Mouse (Mus musculus) neural tube, embryonic 13.5 days (tissue): ENCODE measurements at regions not wholly inside any gene's neighbourhood (a gene's known extent, or its start where the extent isn't known, plus 50 kb on each side); places are given as distances from the start of the nearest gene placed in this dataset.
"Not testable (repeated sequence)": the region's sequence is repeated elsewhere in the genome, so short reads cannot be mapped to it uniquely, and the experiment has no call there.

Source experiments
- ATAC-seq: fragments of 200-750 bp; cut with Nextera tagmentation; 2 replicates; pipeline ENCODE4 v1.8.0; 2017; ENCODE audit warnings: low read depth, mild to moderate bottlenecking, moderate TSS enrichment, moderate library complexity
- H3K27ac ChIP-seq: fragments of 300-500 bp; sonication (generic); replicated peaks from 2 replicates; pipeline ENCODE4 v1.5.1; 2015; ENCODE audit warnings: moderate library complexity, mild to moderate bottlenecking, inconsistent platforms
- H3K27me3 ChIP-seq: fragments of 300-500 bp; sonication (generic); 2 replicates; pipeline ENCODE4 v1.6.1; 2015; ENCODE audit warnings: mild to moderate bottlenecking, inconsistent platforms
- H3K36me3 ChIP-seq: fragments of 300-500 bp; sonication (generic); 2 replicates; pipeline ENCODE4 v1.6.1; 2015; ENCODE audit warnings: mild to moderate bottlenecking, inconsistent platforms
- H3K4me1 ChIP-seq: fragments of 300-500 bp; sonication (generic); replicated peaks from 2 replicates; pipeline ENCODE4 v1.6.1; 2015; ENCODE audit warnings: inconsistent platforms
- H3K4me2 ChIP-seq: fragments of 300-500 bp; sonication (generic); 2 replicates; pipeline ENCODE4 v1.6.1; 2015; ENCODE audit warnings: inconsistent platforms, mild to moderate bottlenecking, moderate library complexity
- H3K4me3 ChIP-seq: fragments of 300-500 bp; sonication (generic); 2 replicates; pipeline ENCODE4 v1.5.1; 2015; ENCODE audit warnings: mild to moderate bottlenecking, inconsistent platforms
- H3K9ac ChIP-seq: fragments of 300-500 bp; sonication (generic); 2 replicates; pipeline ENCODE4 v1.6.1; 2015; ENCODE audit warnings: moderate library complexity, mild to moderate bottlenecking, inconsistent platforms
- H3K9me3 ChIP-seq: fragments of 300-500 bp; sonication (generic); 2 replicates; pipeline ENCODE4 v1.6.1; 2016; ENCODE audit warnings: inconsistent platforms
- WGBS: fragments of 180-500 bp; shearing (Covaris S2); methylation state at CpG from one replicate; pipeline ENCODE4 v1.1.7; 2015; 5-methylcytosine and 5-hydroxymethylcytosine counted together

DNA sequence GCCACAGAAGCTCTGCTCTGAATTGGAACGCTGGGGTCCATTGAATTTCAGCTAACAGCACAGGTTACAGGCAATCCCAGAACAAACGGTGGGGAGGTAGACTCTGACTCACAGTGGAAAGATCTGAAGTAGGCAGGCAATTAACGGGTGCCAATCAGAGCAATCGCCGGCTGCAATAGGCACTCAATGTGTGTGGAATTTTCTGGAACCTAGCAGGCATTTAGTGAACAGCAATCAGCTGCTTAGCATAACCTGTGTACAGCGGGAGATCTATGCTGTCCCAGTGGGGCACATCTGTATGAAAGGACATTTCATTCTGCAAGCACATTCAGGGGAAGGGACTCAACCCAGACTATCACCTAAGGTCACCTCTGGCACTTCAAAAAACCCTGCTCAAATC lies 213.4 kb downstream of the 1810013L24Rik start:
- Histone ChIP-seq H3K36me3 (no peaks in the 10 kb centered on the region), H3K9ac (no peak overlapping the region), H3K27me3 (no peaks in the 10 kb centered on the region), H3K4me1 (no peaks in the 10 kb centered on the region), H3K4me3 (no peak overlapping the region), H3K27ac (no peak overlapping the region), H3K9me3 (no peaks in the 10 kb centered on the region), H3K4me2 (no peak overlapping the region)
- 77% methylated on average over 6 of the region's 6 CpGs for WGBS
- ATAC-seq = no peak

DNA sequence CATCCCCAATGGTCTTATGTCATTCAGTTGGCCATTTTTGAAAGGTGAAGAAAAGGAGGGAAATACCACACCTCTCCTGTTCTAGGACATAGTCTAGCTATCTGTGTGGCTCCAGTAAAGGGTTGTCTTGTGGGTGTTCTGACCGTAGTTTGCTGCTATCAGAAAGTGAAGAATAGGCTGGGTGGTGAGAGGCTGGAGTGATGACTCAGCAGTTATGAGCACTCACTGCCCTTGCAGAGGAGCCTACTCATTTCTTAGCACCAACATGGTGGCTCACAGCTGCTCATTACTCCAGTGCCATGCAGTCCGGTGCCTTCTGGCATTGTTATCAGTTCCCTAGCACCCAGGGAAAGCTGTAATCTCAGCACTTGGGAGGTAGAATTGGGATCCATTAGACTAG lies 217.0 kb downstream of the 1810013L24Rik start:
- no peak overlapping the region for H3K4me2 ChIP-seq
- no peaks in the 10 kb centered on the region for H3K36me3 ChIP-seq
- H3K4me3 ChIP-seq = no peak overlapping the region
- no peak overlapping the region for H3K9ac ChIP-seq
- no peak for ATAC-seq
- H3K9me3 ChIP-seq = no peaks in the 10 kb centered on the region
- H3K27me3 ChIP-seq = no peaks in the 10 kb centered on the region
- H3K27ac ChIP-seq = no peak overlapping the region
- H3K4me1 ChIP-seq = no peaks in the 10 kb centered on the region
- 84% methylated on average over 2 of the region's 2 CpGs for WGBS

DNA sequence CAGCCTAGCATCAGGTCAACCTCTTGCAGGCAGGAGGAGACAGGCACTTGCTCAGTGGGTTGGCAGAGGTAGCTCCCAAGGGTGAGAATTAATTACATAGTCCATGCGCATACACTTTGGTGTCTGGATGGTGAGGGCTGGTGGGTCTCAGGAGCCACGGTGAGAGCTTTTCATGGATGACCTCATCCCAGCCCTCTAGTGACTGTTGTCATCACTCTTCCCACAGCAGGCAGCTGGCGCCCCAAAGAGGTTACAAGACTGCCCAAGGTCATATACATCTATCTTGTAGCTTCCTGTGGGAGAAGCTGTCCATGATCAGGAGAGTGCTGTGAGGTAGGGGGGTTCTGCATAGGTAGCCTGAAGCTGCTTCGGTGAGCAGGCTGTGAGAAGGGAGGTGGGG lies 224.5 kb downstream of the 1810013L24Rik start:
- Histone ChIP-seq H3K36me3 (no peaks in the 10 kb centered on the region), H3K27ac (no peak overlapping the region), H3K9ac (no peak overlapping the region), H3K4me1 (peaks cover 5% of the 10 kb centered on the region; the same call in 1 of the 2 replicates), H3K4me2 (no peak overlapping the region), H3K4me3 (no peak overlapping the region), H3K27me3 (no peaks in the 10 kb centered on the region), H3K9me3 (no peaks in the 10 kb centered on the region)
- WGBS = 43% methylated on average over 4 of the region's 4 CpGs
- peak; percentile 50; the same call in 1 of the 2 replicates for ATAC-seq

DNA sequence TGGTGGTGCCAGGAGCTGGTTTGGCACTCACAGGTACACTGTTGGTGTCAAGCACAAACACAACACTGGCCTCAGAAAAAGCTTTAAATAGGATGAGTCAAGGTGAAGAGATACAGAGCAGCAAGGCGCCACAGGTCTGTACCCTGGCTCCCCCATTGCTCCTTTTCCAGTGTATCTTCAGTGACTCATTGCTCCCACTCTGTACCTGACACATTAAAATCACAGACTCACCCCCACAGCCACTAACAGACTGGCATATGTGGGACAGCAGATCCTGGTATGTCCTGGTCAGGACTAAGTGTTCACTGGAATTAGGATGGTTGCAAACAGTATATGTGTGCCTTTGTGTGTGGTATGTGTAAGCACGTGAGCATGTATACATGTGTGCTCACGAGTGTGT lies 226.5 kb downstream of the 1810013L24Rik start:
- Histone ChIP-seq H3K36me3 (no peaks in the 10 kb centered on the region), H3K4me1 (peaks cover 5% of the 10 kb centered on the region; the same call in 1 of the 2 replicates), H3K9ac (no peak overlapping the region), H3K27me3 (no peaks in the 10 kb centered on the region), H3K9me3 (no peaks in the 10 kb centered on the region), H3K27ac (no peak overlapping the region), H3K4me2 (no peak overlapping the region), H3K4me3 (no peak overlapping the region)
- 93% methylated on average over 3 of the region's 3 CpGs for WGBS
- no peak for ATAC-seq

DNA sequence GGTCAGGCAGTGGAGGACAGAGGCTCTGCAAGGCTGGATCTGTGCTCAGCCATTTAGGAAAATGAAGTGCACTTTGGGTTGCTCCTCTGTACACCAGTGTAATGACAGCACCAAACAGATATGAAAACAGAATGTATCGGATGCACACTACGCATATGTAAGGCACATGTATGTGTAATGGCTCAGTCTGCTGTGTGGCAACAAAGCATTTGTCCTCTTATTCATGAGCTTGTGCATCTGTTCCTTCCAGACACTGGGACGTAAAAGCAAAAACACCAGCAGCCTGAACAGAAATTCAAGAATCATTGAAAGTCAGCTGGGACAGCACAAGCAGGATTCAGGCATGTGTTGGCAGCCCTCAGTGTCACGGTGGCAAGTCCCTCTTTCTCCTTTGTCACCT lies 241.6 kb downstream of the 1810013L24Rik start:
- H3K9ac ChIP-seq = no peak overlapping the region
- no peaks in the 10 kb centered on the region for H3K36me3 ChIP-seq
- 85% methylated on average over 4 of the region's 4 CpGs for WGBS
- no peaks in the 10 kb centered on the region for H3K27me3 ChIP-seq
- no peak overlapping the region for H3K4me3 ChIP-seq
- no peak for ATAC-seq
- H3K27ac ChIP-seq = no peak overlapping the region
- no peaks in the 10 kb centered on the region for H3K4me1 ChIP-seq
- H3K9me3 ChIP-seq = no peaks in the 10 kb centered on the region
- no peak overlapping the region for H3K4me2 ChIP-seq

DNA sequence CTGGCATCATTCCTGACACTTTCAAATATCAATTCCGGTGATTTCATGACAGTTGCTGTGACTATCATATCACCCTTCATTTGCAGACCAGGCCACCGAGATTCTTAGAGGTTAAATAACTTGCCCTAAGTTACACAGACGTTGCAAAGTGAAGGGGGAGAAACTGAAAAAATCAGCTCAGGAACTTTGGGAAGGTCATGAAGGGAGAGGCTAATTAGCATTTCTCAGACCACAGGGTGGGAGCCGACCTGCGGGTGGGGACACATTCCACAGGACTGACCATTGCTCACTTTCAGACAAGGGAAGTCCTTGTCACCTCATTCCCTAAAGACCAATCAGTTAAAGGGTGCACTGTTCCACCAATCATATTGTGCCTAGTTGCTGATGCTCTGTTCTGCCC lies 242.1 kb downstream of the 1810013L24Rik start:
- H3K4me1 ChIP-seq, H3K9me3 ChIP-seq, H3K4me2 ChIP-seq, H3K36me3 ChIP-seq, H3K9ac ChIP-seq, H3K27ac ChIP-seq, ATAC-seq, H3K27me3 ChIP-seq, H3K4me3 ChIP-seq: not testable (repeated sequence)
- WGBS = 92% methylated on average over 5 of the region's 5 CpGs

DNA sequence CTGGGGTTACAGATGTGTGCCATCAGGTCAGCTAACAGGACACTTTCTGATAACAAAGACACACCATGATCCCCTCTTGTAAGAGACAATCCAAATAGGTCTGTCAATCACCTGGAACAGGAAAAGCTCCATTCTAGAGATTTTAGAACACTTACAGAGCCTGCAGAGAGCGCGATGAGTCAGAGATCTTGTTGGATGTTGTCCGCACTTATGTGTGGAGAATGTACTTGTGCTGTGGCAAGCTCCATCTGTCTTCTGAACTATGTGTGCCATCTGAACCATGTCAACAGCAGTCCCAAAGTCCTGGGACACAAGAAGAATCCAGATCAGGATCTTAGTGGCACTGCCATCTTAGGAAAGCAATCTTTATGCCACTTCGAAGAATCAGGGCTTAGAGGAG lies 244.4 kb downstream of the 1810013L24Rik start:
- H3K27ac ChIP-seq = no peak overlapping the region
- H3K9me3 ChIP-seq = no peaks in the 10 kb centered on the region
- WGBS = 96% methylated on average over 4 of the region's 4 CpGs
- no peaks in the 10 kb centered on the region for H3K27me3 ChIP-seq
- H3K4me2 ChIP-seq = no peak overlapping the region
- no peak for ATAC-seq
- H3K4me3 ChIP-seq = no peak overlapping the region
- H3K36me3 ChIP-seq = no peaks in the 10 kb centered on the region
- H3K4me1 ChIP-seq = no peaks in the 10 kb centered on the region; the same call in 1 of the 2 replicates
- no peak overlapping the region for H3K9ac ChIP-seq

- H3K4me3 ChIP-seq = no peak overlapping the region
- H3K4me1 ChIP-seq = no peaks in the 10 kb centered on the region; the same call in 1 of the 2 replicates
- no peak for ATAC-seq
- no peaks in the 10 kb centered on the region for H3K9me3 ChIP-seq
- H3K9ac ChIP-seq = no peak overlapping the region
- H3K27ac ChIP-seq = no peak overlapping the region
- WGBS = 77% methylated on average over 2 of the region's 2 CpGs
- no peak overlapping the region for H3K4me2 ChIP-seq
- H3K27me3 ChIP-seq = no peaks in the 10 kb centered on the region
- H3K36me3 ChIP-seq = no peaks in the 10 kb centered on the region
Measured at GRCm38 (mm10) chr16:9077451-9077850, 247.6 kb downstream of the 1810013L24Rik start.

GRCm38 (mm10) chr16:9078405-9078942 lies 248.6 kb downstream of the 1810013L24Rik start:
- Histone ChIP-seq H3K4me2 (no peak overlapping the region), H3K27ac (no peak overlapping the region), H3K9me3 (no peaks in the 10 kb centered on the region), H3K9ac (no peak overlapping the region), H3K36me3 (no peaks in the 10 kb centered on the region), H3K4me3 (no peak overlapping the region), H3K4me1 (no peaks in the 10 kb centered on the region; the same call in 1 of the 2 replicates), H3K27me3 (no peaks in the 10 kb centered on the region)
- ATAC-seq = no peak
- 53% methylated on average over 4 of the region's 4 CpGs for WGBS

DNA sequence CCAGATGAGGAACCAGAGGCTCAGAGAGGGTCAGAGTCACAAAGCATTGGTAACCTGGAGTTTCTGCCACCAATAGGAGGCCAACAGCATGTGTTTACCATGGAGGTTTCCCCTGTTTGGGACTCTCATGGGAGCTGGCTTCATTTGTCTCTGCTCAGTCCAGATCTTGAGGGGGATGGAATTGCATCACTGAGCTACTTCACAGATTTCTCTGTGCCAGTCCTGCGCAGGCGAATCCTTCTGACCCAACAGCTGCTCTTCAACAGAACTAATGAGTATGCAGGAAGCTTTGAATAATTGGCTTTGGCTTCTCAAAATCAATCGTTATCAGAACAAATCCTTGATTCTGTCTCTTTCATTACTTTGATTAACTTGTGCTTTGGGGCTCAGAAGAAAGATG lies 253.1 kb downstream of the 1810013L24Rik start:
- Histone ChIP-seq H3K4me3 (no peak overlapping the region), H3K9ac (no peak overlapping the region), H3K27me3 (no peaks in the 10 kb centered on the region), H3K4me1 (no peaks in the 10 kb centered on the region; the same call in 1 of the 2 replicates), H3K27ac (no peak overlapping the region), H3K36me3 (no peaks in the 10 kb centered on the region), H3K9me3 (no peaks in the 10 kb centered on the region), H3K4me2 (no peak overlapping the region)
- ATAC-seq = no peak
- WGBS = 96% methylated on average over 3 of the region's 3 CpGs

DNA sequence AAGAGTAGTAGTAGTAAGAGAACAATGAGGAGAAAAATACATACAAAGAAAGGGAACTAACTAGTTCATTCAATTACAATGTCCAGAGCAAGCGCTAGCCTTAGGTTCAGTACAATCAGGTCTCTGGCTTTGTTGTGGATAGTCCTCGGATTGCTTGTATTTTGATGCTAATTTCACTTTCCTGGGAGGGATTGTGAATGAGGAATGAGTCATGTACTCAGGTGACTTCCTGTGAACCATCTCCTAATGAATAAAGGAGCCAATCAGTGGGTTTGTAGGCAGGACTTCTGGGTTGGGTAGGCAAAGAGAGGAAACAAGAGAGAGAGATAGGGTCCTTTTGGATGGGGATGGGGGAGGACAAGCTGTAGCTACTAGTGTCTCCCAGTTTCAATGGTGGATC lies 253.8 kb downstream of the 1810013L24Rik start:
- H3K4me2 ChIP-seq = no peak overlapping the region
- no peak overlapping the region for H3K9ac ChIP-seq
- H3K4me3 ChIP-seq = no peak overlapping the region
- no peaks in the 10 kb centered on the region for H3K9me3 ChIP-seq
- ATAC-seq = no peak
- 67% methylated on average over 2 of the region's 2 CpGs for WGBS
- H3K27me3 ChIP-seq = no peaks in the 10 kb centered on the region
- no peaks in the 10 kb centered on the region for H3K36me3 ChIP-seq
- H3K4me1 ChIP-seq = no peaks in the 10 kb centered on the region
- H3K27ac ChIP-seq = no peak overlapping the region

- no peaks in the 10 kb centered on the region for H3K9me3 ChIP-seq
- H3K4me1 ChIP-seq = no peaks in the 10 kb centered on the region
- no peak overlapping the region for H3K27ac ChIP-seq
- 84% methylated on average over 1 of the region's 1 CpGs for WGBS
- H3K27me3 ChIP-seq = no peaks in the 10 kb centered on the region
- H3K9ac ChIP-seq = no peak overlapping the region
- H3K36me3 ChIP-seq = no peaks in the 10 kb centered on the region
- H3K4me2 ChIP-seq = no peak overlapping the region
- H3K4me3 ChIP-seq = no peak overlapping the region
- no peak for ATAC-seq
Measured at GRCm38 (mm10) chr16:9084581-9084980, 254.7 kb downstream of the 1810013L24Rik start.

GRCm38 (mm10) chr16:9085133-9085532 lies 255.2 kb downstream of the 1810013L24Rik start:
- Histone ChIP-seq H3K27me3 (no peaks in the 10 kb centered on the region), H3K27ac (no peak overlapping the region), H3K4me2 (no peak overlapping the region), H3K36me3 (no peaks in the 10 kb centered on the region), H3K4me3 (no peak overlapping the region), H3K9ac (no peak overlapping the region), H3K4me1 (no peaks in the 10 kb centered on the region), H3K9me3 (no peaks in the 10 kb centered on the region)
- WGBS = 72% methylated on average over 1 of the region's 1 CpGs
- no peak for ATAC-seq
